Mouse (Mus musculus) embryonic fibroblast, embryonic 13.5 days (primary cell): Measurements from ENCODE around the gene S100a11.
"Not testable (repeated sequence)": the region's sequence is repeated elsewhere in the genome, so short reads cannot be mapped to it uniquely, and the experiment has no call there.

ENCODE experiments used
- CTCF ChIP-seq: IDR thresholded peaks from 2 replicates; pipeline ENCODE4 v1.5.1; 2011; ENCODE audit warnings: mild to moderate bottlenecking, control low read depth, low read length, moderate library complexity, borderline replicate concordance; ENCODE audit not compliant: insufficient read depth
- POLR2A ChIP-seq: IDR thresholded peaks from 2 replicates; pipeline ENCODE4 v1.6.1; 2011; ENCODE audit warnings: low read depth, mild to moderate bottlenecking, control low read depth, low read length, moderate library complexity

DNA sequence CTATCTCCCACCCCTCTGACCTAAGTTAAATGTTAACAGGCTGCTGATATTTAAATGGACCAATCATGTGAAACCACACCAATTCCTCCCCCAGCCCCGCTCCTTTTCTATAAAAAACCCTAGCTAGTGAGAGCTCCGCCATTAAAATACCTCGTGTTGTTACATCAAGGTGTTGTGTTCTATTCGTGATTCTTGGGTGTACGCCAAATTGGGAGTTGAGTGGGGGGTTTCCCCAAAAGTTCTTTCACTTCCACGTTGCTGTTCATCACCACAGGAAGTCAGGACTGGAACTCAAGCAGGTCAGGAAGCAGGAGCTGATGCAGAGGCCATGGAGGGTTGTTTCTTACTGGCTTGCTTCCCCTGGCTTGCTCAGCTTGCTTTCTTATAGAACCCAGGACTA, 23.9 kb downstream of the S100a11 start:
- not testable (repeated sequence) for TF ChIP-seq CTCF, POLR2A
